Mouse (Mus musculus) left cerebral cortex, postnatal 4 days (tissue): ENCODE measurements around the gene Thsd7b. TPM values are rescaled to one million over a fixed set of nuclear protein-coding genes. Genes with fewer than 3 reads are reported as not detected.
A peak's percentile ranks its signal among the peaks of the same experiment; 100 is the strongest.

ENCODE experiments used
- DNase-seq: peaks from one replicate; pipeline ENCODE4 v3.0.0-alpha.2; 2022
- intact Hi-C: fragments of 180-260 bp; cut with DNase I; formaldehyde crosslinking; loops from one replicate; pipeline ENCODE4 v1.15.1; 2025
- total RNA-seq, 2 experiments: library from RNA; stranded (reverse); gene quantifications; 2 replicates each; pipeline ENCODE4 v1.2.3; 2021

Gene Thsd7b
- 10 to 100 TPM; 14.3 to 22.8 TPM for total RNA-seq

DNA sequence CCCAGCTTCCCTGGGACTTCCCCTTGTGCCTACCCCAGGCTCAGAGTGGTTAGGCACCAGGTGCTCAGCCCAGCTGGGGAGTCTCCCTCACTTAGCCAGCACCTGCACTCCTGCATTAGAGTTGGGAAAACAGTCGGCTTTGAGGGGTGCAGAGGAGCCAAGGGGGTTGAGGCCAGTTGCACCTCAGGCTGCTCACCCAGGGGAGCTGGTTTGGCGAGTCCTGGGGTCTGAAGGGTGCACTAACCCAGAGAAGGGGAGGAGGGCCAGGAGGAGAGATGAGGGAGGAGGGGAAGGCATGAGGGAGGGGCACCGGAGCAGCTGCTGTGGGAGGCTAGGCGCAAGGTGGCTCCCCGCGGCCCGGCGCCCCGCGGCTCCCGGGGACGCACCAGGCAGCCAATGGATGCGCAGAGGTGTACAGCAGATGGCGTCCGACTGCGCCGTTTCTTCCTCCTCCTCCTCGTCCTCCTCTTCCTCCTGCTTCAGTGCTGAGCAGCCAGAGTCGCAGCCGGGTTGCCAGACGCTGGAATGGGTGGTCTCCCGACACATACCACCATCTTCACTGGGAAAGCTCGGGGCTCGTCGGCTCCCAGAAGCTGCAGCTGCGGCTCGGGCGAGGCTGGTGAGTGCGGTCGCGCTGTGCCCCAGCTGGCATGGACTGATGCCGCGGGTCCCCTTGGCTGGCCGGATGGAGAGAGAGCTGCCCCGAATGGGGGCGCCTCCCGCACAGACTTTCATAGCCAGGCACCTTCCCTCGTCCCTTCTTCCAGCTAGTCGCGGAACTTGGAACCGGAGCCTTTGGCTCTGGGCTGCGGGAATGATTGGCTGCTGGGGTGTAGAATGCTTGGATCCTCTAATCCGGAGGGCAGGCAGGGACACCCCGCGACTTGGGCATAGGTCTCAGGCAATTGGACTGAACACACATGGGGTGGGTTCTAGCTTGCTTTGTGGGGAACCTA, at the start of gene Thsd7b:
Thsd7b (plus strand) TSS at position 321 of the 956 bp plus-strand sequence.
- intact Hi-C loops, result no loop called here

GRCm38 (mm10) chr1:129244292-129244691, 28.8 kb upstream of the Thsd7b start:
- intact Hi-C loops, result loop anchor here (10.0 kb wide), 1 partner anchor 369 kb away; no protein-coding TSS in a partner anchor
- DNase-seq, result peak; percentile 14

More for the DNA sequence above, at the start of gene Thsd7b:
- peak; percentile 60 for DNase-seq

DNA sequence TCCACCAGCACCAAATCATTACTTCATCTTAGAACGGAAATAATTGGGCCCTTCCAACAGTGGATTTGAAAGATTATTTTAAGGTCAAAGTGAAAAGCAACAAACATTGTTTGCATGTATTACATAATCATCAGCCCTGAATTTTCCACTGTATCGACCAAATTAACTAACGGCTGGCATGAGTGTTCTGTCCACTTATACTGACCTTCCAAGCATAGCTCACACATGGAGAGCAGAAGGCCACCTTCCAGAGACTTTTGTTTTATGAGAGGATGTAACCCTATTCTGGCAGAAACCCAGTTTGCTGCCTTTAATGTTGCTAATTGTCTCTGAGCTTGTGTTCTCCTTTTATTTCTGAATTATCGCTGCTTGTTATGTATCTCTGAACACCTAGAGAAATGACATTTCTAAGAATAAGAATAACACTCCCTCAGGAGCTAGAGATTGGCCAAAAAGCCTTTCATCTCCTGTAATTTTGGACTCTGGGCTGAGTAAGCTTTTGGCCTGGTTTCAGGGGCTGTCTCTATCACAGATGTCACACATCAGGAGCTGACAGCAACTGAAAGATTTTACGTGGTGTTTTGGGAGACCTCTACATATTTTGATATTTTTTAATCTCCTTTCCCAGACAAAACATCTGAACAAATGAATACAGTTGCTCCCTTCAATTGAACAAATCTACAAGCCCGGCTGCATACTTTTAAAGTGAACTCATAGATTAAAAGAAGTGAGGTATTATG, 22.2 kb upstream of the Thsd7b start:
- intact Hi-C loops, result no loop called here
- no peak for DNase-seq

DNA sequence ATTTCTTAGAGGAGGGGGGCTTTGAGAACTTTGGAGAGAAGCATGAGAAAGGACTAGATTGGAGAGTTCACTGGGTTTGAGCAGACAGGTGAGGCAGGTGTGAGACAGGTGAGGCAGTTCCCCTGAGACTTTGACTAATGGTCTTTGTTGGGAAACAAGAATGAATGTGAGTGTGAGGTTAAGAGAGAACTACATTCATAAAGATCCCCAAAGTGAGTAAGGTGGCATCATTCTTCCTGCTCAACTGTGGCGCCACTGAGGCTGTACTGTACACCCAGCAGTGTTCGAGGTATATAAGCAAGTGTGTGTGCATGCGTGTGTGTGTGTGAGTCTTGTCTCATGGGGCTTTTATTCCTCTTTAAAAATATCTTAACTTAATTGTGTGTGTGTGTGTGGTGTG, 6.4 kb upstream of the Thsd7b start:
- intact Hi-C loops, result no loop called here

DNA sequence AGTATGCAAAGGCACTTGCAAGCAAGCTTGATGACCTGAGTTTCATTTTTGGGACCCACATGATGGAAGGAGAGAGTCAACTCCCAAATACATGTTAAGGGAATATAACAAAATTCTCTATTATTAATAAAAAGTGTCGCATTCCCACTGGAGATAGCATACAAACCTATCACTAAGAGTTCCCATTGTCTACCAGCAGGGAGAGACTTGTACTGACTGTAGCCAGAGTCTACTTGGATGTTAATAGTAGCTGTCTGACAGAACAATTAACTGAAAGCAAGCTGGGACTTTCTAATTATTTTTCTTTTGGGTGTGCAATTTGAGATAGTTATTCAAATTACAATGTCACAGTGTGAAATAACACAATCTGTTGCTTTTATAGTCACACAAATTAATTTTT, 31.1 kb downstream of the Thsd7b start:
- intact Hi-C loops, result no loop called here
- no peak for DNase-seq

More for the DNA sequence above, 6.4 kb upstream of the Thsd7b start:
- DNase-seq, result no peak

DNA sequence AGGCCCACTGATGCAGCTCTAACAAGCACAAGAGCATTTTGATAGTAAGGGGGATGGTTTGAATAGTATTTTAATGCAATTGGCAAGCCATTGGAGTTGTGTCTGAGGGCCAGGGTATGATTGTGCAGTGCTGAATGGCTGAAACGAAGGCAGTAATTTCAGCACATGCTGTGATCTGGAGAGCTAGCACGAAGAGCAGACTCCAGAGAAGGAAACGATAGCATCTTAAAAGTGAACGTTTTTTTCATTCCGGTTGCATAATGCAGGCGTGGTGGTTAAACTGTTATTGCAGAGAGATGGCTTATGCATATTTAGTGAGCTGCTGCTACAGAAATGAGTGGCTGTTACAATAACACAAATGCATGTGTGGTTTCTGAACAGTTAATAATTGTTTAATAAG, 51.3 kb downstream of the Thsd7b start:
- intact Hi-C loops, result no loop called here
- no peak for DNase-seq

- intact Hi-C loops, result no loop called here
- no peak for DNase-seq
Observed at GRCm38 (mm10) chr1:129324798-129325197, 51.7 kb downstream of the Thsd7b start.

- DNase-seq, result no peak
- intact Hi-C loops, result no loop called here
Observed at GRCm38 (mm10) chr1:129356631-129357030, 83.5 kb downstream of the Thsd7b start.

DNA sequence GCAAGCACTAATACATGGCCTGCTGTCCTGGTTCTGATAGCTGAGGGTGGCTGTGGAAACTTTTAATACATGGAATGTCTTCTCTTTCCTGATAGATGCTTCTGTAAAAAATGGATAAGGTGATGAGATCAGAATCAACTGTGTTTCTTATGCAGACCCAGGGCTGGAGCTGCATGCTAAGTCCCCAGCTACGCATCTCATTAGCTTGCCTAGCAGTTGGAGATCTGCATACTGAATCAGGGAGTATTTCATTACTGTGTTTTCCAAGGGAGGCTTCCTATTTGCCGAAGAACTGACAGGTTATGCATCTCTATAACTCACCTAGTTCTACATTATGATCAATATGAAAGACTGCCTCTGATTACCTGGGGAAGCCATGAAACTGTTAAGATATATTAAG, 84.3 kb downstream of the Thsd7b start:
- intact Hi-C loops, result no loop called here
- no peak for DNase-seq

GRCm38 (mm10) chr1:129363368-129363767, 90.3 kb downstream of the Thsd7b start:
- intact Hi-C loops, result no loop called here
- DNase-seq, result no peak

GRCm38 (mm10) chr1:129364828-129365227, 91.7 kb downstream of the Thsd7b start:
- intact Hi-C loops, result no loop called here
- DNase-seq, result no peak

DNA sequence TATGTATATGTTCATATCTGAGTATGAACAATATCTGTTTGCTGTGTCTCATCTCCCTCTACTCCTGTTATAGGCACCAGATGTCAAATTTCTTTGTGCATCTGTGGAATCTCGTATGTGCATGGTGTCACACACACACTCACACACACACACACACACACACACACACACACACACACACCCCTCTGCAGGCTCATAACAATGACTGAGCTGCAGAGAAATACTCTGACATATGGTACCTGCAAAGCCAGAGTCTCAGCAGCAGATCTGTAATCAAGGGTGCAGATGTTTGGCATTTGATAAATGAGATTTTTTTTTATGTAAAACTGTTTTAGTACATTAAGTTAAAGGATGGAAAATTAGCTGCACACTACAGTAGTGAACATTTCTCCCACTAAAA, 92.5 kb downstream of the Thsd7b start:
- intact Hi-C loops, result no loop called here
- no peak for DNase-seq

DNA sequence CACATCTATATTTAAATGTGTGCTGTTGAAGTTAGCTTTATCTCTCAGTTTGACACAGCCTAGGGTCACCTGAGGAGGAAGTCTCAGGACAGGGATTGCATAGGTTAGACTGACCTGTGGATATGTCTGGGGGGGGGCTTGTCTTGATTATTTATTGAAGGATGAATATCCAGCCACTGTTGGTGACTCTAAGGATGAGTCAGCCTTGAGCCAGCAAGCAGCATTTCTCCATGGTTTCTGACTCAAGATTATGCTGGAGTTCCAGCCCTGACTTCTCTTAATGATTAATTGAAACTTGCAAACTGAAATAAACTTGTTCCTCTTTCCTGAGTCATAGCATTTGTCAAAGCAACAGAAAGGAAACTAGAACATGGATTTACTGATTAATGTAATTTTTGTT, 113.4 kb downstream of the Thsd7b start:
- intact Hi-C loops, result no loop called here
- no peak for DNase-seq

- DNase-seq, result no peak
- intact Hi-C loops, result no loop called here
Observed at GRCm38 (mm10) chr1:129411584-129411983, 138.5 kb downstream of the Thsd7b start.

- intact Hi-C loops, result no loop called here
- DNase-seq, result no peak
Observed at GRCm38 (mm10) chr1:129421581-129421980, 148.5 kb downstream of the Thsd7b start.

- DNase-seq, result no peak
- intact Hi-C loops, result no loop called here
Observed at GRCm38 (mm10) chr1:129464414-129464813, 191.3 kb downstream of the Thsd7b start.

GRCm38 (mm10) chr1:129473504-129473903, 200.4 kb downstream of the Thsd7b start:
- intact Hi-C loops, result no loop called here

DNA sequence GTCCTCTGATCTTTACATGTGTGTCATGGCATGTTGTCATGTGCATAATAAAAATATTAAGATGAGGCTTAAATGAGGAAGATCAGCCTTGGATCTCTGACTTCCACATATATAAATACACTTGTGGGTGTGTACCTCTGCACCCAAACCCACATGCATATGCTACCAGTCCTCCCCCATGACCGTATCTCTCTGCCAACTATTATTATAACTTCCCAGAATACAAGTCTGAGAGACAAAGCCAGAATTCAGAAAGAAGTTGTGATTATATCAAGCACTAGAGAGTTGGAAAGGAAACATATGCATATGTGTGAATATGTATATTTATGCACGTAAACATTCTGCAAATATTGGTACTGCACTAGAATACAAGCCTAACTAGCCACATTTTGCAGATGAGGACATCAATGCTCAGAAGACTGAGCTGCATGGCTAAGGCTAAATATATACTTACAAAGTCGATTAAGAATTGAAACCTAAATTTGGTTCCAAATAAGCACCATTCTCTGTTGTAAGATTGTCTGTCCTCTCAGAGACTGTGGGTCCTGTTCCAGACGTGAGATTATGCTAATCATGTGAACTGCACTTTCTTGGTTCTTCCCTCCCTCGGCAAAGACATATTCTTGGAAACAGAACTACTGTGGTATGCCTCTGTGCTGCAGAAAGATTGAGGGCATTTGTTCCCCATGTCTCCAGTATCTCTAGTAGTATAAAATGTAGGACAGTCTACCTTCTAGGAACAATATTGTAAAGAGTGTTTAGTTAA, 211.3 kb downstream of the Thsd7b start:
- no peak for DNase-seq
- intact Hi-C loops, result no loop called here

More at GRCm38 (mm10) chr1:129473504-129473903, 200.4 kb downstream of the Thsd7b start:
- peak; percentile 0 for DNase-seq

DNA sequence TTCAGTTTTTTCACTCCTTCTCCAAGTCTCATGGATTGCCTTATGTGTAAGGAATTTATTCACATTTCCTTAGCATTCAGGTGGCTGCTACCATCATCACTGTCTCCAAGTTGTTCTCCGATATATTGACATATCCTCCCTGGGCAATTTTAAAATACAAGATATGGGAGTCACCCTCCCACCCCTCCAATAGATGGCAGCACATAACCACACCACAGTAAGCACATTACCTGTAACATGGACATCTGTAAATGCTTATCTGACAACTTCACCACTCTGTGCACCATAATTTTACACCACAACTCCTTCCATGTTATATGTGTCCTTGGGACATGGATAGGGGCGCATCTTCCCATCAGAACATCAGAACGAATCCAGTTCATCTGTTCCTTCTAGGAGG, 218.0 kb downstream of the Thsd7b start:
- intact Hi-C loops, result no loop called here
- DNase-seq, result peak; percentile 0

DNA sequence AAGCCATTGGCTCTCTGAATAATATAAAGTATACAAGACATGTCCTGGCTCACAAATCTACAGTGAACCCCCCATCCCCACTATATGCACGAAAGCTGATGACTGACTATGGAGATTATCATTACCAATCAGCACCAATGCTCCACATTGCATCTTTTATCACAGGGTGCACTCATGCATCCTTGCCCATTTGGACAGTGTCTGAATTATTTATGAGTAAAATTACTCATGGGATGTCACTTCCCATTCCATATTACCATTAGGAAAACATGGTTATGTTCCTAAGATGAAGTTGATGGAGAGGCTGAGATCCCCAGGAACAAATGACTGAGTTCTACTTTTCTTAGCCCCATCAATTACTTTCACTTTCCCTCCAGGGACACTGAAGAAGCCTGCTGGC, 220.8 kb downstream of the Thsd7b start:
- DNase-seq, result no peak
- intact Hi-C loops, result no loop called here

GRCm38 (mm10) chr1:129501707-129502106, 228.6 kb downstream of the Thsd7b start:
- DNase-seq, result peak; percentile 1
- intact Hi-C loops, result no loop called here
